Mouse (Mus musculus): ENCODE results near the gene Nrm.

The Nrm gene

DNA sequence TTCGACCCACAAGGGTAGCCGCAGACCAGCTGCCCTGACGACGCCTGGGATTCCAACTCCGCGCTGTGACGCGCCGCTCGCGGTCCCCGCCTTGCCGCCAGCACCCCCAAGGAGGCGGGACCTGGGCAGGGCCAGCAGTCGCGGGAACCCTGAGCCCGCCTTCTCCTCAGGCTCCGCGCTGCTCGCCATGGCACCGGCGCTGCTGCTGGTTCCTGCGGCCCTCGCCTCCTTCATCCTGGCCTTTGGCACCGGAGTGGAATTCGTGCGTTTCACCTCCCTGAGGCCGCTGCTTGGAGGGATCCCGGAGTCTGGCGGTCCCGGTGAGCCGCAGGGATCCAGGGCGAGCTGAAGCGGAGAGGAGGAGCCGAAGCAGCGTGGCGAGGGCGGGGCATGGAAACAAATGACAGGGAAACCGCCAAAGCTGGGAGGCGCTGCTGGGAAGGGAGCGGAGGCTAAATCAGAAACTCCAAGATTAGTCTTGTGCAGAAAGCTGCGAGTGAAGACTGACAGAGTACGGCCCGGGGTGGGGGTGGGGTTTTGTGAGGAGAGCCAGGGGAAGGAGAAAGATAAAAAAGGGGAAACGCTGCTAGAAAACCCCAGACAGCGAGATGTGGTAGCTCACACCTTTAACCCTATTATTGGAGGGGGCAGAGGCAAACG, at the start of gene Nrm:
Nrm (plus strand) TSS at position 121 of the 660 bp plus-strand sequence.
- DNase-seq (ENCODE audit: low read depth), result peak; percentile 92

DNA sequence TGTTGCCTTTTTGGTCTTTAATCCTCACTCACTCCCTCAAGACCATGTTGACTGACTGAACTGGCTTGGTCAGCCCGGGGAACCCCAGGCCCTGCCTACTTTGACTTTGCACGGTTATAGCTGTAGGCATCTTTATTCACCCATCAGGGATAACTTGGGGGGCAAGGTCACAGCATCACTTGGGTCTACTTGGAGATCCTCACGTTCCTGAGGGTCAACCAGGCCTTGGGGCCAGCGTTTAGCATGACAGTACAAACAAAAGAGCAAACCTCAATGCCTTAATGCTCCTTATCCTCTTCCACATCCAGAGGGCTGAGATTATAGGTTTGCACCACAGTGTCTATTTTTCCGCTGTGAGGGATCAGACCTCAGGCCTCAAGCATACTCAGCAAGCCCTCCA, 48.8 kb upstream of the Nrm start:
- no peak for DNase-seq (ENCODE audit: low read depth)

DNA sequence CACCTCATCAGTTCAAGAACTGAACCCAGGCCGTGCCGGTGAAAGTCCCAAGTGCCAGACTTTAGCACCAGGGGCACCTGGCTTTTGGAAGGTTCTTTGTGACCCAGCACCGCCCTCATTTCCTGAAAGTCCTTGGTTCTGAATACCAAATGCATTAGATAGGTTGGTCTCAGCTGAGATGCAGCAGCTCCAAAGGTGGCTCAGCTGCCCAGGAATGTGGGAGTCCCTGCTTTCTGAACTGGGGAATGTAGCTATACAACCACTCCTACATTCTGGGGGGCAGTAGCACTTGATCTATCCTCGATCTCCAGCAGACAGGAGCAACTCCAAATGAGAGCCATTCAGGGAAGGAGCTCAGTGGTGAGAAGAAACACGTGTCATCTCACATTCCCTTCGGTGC, 48.4 kb upstream of the Nrm start:
- DNase-seq (ENCODE audit: low read depth), result no peak

DNA sequence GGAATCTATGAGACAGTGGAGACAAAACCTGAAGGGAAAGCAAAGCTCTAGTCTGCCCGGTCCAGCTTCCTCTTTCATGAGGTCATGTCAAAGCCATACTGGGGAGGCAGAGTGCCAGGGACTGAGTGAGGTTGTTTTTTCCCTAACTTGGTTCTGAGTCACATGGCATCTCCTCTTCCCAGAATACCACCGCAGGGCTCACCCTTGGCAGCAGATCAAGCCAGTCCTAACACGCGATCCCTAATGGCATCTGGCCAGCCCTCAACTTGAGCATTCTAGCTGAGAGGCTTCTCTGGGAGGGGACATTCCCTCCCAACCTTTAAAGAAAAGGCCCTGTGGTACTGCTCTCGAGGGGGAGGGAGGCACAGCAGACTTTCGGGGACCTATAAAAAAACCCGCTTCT, 47.9 kb upstream of the Nrm start:
- DNase-seq (ENCODE audit: low read depth), result no peak

DNA sequence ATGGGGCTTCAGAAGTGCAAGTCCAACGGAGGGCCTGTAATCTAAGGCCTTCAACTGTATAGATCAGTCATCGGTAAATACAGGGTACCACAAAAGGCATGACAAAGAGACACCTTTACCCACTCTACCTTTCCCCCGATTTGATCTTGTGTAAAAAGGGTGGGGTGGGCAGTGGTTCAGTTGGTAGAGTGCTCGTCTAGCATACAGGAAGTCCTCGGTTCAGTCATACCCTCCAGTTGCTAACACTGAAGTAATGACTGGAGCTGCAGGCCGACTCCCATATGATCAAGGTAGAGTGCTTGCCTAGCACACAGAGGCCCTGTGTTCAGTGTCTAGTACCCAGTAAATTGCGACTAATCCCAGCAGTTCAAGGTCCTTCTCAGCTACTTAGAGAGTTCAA, 47.5 kb upstream of the Nrm start:
- peak; percentile 57 for DNase-seq (ENCODE audit: low read depth)

DNA sequence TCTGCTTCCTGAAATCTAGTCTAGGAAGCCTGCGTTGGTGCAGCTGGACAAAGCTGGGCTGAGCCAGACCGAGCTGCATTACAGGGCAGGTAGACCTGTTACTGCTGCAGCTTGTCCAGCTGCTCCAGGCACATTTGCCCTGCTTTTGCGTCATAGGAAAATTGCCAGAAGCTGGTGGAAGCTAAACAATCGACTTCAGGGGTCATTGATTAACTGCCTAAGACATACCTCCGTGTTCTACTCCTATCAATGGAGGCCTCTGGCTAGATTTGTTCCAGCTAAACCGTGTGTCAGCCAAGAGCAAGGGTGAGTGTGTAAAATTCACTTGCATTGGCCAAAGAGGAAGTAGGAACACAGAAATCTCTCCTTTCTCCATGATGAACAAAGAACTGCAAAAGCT, 46.4 kb upstream of the Nrm start:
- DNase-seq (ENCODE audit: low read depth), result no peak

DNA sequence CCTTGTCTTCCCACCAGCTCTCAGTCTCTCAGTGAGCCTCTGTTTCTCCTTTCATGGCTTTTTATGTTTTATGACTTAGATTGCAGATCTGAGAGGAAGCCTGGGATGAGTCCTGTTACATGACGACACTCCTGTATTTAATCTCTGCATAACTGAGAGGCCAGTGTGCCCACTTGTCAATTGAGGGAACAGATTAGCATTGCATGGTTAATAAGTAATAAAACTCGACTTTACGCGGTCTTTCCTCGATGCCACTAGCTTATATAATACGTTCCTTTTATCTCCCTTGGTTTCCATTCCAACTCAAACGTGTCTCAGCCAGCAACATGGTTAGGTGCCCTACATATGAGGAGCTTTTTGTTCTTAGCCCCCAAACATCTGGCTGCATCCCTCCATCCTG, 45.3 kb upstream of the Nrm start:
- no peak for DNase-seq (ENCODE audit: low read depth)

DNA sequence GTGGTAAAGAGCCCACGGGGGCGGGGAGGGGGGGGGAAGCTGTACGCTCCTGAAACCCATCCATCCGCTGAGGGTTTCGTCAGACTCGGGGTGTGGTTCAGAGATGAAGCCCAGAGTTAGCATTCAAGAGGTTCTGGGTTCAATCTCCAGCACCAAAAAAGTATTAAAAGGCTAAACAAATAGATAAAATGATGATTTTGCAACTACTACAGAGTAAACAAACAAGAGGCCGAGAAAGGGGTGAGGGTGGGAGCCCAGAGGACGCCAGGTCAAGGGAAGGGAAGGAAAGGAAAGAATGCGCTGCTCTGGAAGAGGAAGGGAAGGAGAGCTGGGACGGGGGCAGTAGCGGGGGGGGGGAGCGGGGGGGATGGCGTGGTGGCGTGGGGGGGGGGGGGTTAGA, 44.4 kb upstream of the Nrm start:
- no peak for DNase-seq (ENCODE audit: low read depth)

DNA sequence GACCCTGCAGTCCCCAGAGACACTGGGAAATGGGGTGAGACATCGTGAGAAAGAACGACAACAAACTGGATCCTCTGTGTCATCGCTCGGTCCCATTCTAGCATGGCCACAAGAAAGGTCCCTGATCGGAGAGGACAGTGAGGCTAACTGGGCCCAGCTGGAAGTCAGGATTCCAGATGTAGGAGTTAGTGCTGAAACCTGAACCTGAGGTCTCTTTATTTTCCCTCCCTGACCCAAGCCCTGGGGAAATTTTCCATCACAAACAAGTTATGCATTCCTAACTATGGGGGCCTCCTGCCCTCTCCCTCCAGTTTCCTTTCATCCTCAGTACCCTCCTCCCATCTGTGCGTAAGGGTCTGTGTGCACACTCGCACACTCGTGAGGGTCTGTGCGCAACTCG, 43.9 kb upstream of the Nrm start:
- DNase-seq (ENCODE audit: low read depth), result no peak

DNA sequence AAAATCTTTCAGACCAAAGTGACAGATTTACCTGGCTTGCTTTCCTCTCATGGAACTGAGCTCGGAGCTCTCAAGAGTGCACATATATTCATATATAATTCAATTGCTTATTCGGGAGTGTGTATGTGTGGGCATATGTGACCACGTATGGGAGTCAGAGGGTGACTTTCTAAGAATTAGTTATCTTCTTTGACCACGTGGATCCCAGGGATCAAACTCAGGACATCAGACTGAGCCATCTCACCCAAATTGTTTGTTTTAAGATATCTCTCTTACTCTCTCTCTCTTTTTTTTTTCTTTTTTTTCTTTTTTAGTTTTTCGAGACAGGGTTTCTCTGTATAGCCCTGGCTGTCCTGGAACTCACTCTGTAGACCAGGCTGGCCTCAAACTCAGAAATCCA, 41.0 kb upstream of the Nrm start:
- DNase-seq (ENCODE audit: low read depth), result peak; percentile 19

DNA sequence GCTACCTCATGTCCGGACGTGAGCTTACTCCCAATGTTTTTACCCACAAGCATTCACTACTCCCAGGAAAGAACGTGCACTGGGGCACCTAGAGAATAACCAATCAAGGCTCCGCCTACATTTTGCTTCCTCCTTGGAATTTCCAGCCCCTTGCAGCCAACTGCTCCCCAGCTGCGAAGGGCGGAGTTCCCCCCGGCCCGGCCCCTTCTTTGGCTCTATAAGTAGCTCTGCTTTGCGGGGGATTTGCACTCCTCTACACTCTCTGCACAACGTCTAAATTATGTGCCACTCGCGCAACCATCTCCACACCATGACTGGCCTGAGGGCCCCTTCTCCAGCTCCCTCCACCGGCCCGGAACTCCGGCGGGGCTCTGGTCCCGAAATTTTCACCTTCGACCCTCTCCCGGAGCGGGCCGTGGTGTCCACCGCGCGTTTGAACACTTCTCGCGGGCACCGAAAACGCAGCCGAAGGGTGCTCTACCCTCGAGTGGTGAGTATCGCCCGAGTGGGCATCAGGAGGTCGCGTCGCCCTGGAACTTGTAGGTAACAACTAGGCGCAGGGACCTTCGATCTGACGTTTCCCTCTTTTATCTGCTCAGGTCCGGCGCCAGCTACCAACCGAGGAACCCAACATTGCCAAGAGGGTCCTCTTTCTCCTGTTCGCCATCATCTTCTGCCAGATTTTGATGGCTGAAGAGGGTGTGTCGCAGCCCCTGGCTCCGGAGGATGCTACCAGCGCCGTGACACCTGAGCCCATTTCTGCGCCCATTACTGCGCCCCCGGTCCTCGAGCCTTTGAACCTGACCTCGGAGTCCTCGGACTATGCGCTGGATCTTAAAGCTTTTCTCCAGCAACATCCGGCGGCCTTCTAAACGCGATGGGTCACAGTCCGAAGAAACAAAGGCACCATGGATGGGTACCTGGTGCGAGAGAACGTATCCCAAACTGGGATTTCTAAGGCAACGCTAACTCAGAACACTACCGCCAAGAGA, 39.4 kb upstream of the Nrm start, which contains the start of gene Ier3:
Ier3 (plus strand) TSS at position 246 of the 992 bp plus-strand sequence.
- peak; percentile 75 for DNase-seq (ENCODE audit: low read depth)

DNA sequence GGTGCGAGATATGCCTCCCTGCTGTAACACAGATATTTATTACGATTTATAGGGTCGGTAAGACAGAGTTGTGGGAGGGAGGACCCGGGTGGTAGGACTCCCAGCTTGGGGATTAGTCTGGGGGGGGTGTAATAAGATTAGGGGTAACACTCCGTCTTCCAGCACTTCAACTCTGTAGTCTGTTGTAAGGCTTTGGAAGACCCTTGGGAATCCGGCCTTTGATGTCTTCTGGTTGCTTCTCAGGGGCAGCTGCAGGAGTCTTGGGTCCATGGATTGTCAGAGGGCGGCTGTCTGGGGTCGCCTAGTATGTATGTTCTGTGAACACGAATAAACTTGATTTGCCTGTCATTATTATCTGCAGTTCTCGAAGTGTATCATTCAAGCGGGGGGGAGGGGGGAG, 38.6 kb upstream of the Nrm start:
- DNase-seq (ENCODE audit: low read depth), result no peak

DNA sequence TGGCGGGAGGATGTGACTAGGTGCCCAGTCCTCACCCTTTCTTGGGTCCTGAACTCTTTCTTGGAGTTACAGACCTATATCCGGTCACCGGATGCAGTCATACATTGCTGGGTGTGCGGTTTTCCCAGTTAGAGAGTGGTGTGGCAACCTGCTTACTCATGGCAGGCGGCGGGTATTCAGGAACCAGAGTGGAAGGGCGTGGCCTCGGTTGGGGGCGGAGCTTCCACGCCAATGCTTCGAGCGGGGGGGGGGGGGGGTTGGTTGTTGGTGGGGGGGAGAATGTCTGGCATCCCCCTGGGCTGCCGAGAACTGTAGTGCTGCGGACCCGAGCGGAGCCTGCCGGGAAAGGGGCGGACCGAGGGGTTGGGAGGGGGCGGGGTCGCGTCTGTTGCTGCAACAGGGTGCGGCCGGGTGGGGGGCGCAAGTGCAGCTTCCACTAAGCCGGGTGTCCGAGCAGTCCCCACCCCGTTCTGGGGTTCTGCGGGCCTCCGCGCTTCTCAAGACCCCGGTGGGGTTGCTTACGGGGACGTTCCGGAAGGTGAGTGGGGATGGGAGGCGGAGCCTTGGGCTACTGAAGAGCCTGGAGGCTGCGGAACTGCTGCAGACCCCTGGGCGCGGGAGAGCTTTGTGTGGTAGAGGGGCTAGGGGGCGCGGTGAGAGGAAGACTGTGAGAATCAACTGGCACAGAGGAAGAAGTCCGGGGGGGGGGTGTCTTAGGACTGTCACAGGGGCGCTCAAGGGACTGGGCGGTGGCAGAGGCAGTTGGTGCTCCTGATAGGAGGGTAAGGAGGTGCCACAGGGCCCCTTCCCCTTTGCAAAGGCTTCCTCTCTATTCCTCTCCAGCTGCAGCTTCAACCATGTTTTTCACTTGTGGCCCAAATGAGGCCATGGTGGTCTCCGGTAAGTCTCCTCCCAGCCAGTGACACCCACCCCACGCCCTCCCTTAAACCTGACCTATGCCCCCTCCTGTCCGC, 37.9 kb upstream of the Nrm start, which contains the start of gene Flot1:
Flot1 (plus strand) TSS at position 267 of the 974 bp plus-strand sequence.
- DNase-seq (ENCODE audit: low read depth), result peak; percentile 89

DNA sequence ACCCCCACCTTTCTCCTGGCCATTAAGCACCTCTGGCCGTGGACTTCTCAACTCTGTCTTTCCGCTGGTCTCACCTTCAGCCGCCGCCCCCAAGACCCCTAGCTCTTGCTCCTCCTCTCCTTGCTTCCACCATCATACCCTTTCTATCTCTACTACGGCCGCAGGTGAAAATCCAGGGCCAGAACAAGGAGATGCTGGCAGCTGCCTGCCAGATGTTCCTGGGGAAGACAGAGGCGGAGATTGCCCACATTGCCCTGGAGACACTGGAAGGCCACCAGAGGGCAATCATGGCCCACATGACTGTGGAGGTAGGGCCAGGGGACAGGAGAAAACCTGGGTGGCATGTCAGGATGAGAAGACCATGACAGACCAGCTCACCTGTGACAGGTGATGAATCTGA, 36.7 kb upstream of the Nrm start:
- DNase-seq (ENCODE audit: low read depth), result peak; percentile 39

DNA sequence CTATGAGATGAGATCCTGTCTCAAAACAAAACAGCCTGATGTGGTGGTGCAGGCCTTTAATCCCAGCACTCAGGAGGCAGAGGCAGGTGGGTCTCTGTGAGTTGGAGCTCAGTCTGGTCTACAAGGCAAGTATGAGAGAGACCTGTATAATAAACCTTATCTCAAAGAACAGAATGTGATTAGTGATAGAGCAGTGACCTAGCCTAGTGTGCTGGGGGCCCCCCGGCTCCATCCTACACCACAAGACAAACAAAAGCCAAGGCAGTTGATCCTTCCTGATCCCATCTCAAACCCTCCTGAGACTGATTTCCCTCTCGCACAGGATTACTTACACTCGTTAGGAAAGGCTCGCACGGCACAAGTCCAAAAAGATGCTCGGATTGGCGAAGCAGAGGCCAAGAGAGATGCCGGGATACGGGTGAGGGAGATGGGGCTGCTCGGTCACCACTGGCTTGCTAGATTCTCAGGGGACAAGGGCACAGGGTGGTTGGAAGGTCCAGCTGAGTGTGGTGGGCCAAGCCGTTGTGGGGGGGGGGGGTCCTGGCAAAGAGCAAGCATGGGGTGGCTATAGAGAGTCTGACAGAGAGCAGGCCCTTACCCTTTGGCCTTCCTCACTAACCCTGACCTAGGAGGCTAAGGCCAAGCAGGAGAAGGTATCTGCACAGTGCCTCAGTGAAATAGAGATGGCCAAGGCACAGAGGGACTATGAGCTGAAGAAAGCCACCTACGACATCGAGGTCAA, 35.8 kb upstream of the Nrm start:
- DNase-seq (ENCODE audit: low read depth), result no peak

DNA sequence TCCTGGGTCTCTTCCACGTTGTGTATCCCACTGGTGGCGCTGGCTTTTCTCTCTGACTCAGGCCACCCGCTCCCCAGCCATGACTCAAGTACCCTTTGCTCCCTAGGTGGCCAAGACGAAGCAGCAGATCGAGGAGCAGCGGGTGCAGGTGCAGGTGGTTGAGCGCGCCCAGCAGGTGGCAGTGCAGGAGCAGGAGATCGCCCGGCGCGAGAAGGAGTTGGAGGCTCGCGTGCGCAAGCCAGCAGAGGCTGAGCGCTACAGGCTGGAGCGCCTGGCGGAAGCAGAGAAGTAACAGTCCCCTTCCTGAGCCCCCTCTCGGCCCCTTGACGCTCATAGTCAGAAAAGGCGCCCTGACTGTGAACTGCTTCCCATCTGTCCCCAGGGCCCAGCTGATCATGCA, 31.4 kb upstream of the Nrm start:
- peak; percentile 92 for DNase-seq (ENCODE audit: low read depth)

DNA sequence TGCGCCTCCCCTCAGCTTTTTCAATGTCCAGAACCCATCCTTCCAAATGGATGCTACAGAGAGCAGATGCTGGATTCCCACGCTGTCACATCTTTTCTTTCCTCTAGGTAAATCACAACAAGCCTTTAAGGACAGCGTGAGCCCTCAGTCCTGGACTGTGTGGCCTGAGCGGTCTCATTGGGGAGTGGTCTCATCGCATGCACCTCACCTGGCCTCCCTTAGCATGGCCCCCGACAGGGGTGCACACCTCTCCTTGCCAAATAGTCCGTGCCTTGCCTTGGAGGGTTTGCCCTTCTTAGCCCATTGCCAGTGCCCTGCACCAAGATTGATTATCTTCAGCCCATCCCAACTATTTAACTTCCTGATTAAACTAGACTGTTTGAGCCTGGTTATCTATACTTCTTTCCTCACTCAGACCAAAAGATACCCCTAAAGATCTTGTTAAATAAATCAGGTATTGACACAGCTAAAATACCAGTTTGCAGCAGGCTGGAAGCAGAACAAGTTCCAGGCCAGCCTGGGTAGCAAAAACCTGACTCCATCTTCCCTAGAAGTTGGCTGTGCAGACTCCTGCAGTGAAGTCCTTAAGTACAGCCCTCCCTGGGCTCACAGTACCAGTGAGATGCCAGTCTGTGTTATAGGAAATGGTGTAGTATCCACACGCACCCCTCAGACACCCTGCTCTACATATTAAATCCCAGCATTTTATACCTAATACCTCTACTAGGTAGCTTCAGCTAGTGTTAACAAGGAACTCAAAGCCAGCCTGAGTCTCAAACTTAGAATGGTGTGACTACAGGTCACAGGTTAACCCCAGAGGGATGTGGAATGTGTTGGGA, 28.5 kb upstream of the Nrm start:
- no peak for DNase-seq (ENCODE audit: low read depth)

DNA sequence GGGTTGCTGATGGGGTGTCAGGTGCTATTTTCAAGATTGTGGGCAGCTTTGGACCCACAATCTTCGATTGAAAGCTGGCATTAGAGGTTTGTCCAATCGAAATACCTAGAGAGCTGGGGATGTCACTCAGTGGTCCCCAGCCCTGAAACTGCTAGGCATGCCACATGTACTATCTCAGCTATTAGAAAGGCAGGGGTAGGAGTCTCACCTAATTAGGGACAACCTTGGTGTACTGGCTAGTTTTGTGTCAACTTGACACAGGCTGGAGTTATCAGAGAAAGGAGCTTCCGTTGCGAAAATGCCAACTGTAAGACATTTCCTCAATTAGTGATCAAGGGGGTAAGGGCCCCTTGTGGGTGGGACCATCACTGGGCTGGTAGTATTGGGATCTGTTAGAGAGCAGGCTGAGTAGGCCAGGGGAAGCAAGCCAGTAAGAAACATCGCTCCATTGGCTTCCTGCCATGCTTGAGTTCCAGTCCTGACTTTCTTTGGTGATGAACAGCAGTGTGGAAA, 27.8 kb upstream of the Nrm start:
- DNase-seq (ENCODE audit: low read depth), result no peak

DNA sequence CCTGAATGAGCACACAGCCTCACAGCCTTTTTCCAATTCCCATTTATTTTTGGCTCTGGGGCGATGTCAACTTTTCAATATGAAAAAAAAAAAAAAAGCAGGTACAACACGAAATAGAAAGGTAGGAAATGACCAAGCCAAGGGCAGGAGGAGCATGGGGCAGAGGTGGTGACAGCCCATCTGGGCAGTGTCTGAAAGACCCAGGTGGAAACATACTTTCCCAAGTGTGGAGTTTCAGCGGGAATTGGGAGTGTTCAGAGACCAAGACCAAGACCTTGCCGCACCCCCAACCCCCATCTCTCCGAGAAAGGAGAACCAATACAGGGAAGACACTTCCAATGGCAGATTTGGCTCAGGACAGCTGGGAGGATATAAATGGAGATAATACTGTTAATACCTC, 27.2 kb upstream of the Nrm start:
- DNase-seq (ENCODE audit: low read depth), result no peak

Data from induced T-regulatory cell, adult 2 months (primary cell).